Mouse (Mus musculus) left cerebral cortex, postnatal 36 days (tissue): ENCODE data around the gene Prtg. TPM values are rescaled to one million over a fixed set of nuclear protein-coding genes. Genes with fewer than 3 reads are reported as not detected.

Source experiments
- DNase-seq, 2 experiments: peaks; one replicate each; pipeline ENCODE4 v3.0.0; 2021 to 2022; ENCODE audit warnings: low spot score in 2 of 2, mixed read lengths in 1 of 2
- intact Hi-C: fragments of 180-260 bp; cut with DNase I; formaldehyde crosslinking; loops from one replicate; pipeline ENCODE4 v1.15.1; 2025
- total RNA-seq, 2 experiments: library from RNA; stranded (reverse); gene quantifications; 2 replicates each; pipeline ENCODE4 v1.2.3; 2021

Gene Prtg
- total RNA-seq, 2 experiments from 2014 or later: 0.96 to 1.4 TPM

- DNase-seq: no peak
- intact Hi-C loops: no loop called here
Measured at GRCm38 (mm10) chr9:72851979-72852378, 45.3 kb downstream of the Prtg start.

- intact Hi-C loops: no loop called here
- DNase-seq: no peak
Measured at GRCm38 (mm10) chr9:72853681-72854190, 47.1 kb downstream of the Prtg start.

- DNase-seq: no peak
- intact Hi-C loops: no loop called here
Measured at GRCm38 (mm10) chr9:72856721-72857120, 50.0 kb downstream of the Prtg start.

- intact Hi-C loops: no loop called here
- DNase-seq: no peak
Measured at GRCm38 (mm10) chr9:72860764-72861163, 54.1 kb downstream of the Prtg start.

GRCm38 (mm10) chr9:72861235-72861634, 54.6 kb downstream of the Prtg start:
- intact Hi-C loops: no loop called here

GRCm38 (mm10) chr9:72862186-72862585, 55.5 kb downstream of the Prtg start:
- intact Hi-C loops: no loop called here
- DNase-seq: no peak

More at GRCm38 (mm10) chr9:72861235-72861634, 54.6 kb downstream of the Prtg start:
- no peak for DNase-seq

- intact Hi-C loops: no loop called here
- no peak for DNase-seq
Measured at GRCm38 (mm10) chr9:72862955-72863354, 56.3 kb downstream of the Prtg start.

GRCm38 (mm10) chr9:72863773-72864172, 57.1 kb downstream of the Prtg start:
- DNase-seq: no peak
- intact Hi-C loops: no loop called here

GRCm38 (mm10) chr9:72867434-72867833, 60.8 kb downstream of the Prtg start:
- DNase-seq: no peak
- intact Hi-C loops: no loop called here

GRCm38 (mm10) chr9:72868774-72869173, 62.1 kb downstream of the Prtg start:
- no peak for DNase-seq
- intact Hi-C loops: no loop called here

GRCm38 (mm10) chr9:72871506-72872297, 65.0 kb downstream of the Prtg start:
- intact Hi-C loops: no loop called here
- no peak for DNase-seq

- intact Hi-C loops: no loop called here
- no peak for DNase-seq
Measured at GRCm38 (mm10) chr9:72872298-72873130, 65.8 kb downstream of the Prtg start.

- intact Hi-C loops: no loop called here
- no peak for DNase-seq
Measured at GRCm38 (mm10) chr9:72875878-72876277, 69.2 kb downstream of the Prtg start.

- no peak for DNase-seq
- intact Hi-C loops: no loop called here
Measured at GRCm38 (mm10) chr9:72877905-72878304, 71.2 kb downstream of the Prtg start.

GRCm38 (mm10) chr9:72878656-72879055, 72.0 kb downstream of the Prtg start:
- intact Hi-C loops: no loop called here
- no peak for DNase-seq

- no peak for DNase-seq
- intact Hi-C loops: no loop called here
Measured at GRCm38 (mm10) chr9:72879601-72880000, 72.9 kb downstream of the Prtg start.

- DNase-seq: no peak
- intact Hi-C loops: loop anchor here (5.0 kb wide), 1 partner anchor 73 kb away; the partner anchor contains the start of gene Prtg
Measured at GRCm38 (mm10) chr9:72880225-72880960, 73.7 kb downstream of the Prtg start.

GRCm38 (mm10) chr9:72881026-72881768, 74.5 kb downstream of the Prtg start:
- no peak for DNase-seq
- intact Hi-C loops: loop anchor here (5.0 kb wide), 1 partner anchor 74 kb away; the partner anchor contains the start of gene Prtg

- intact Hi-C loops: loop anchor here (1.0 to 5.0 kb wide), 2 partner anchors 77 to 118 kb away; partner anchors contain the start of gene Prtg
- peak in 1 of 2 experiments; percentile 25 for DNase-seq
Measured at GRCm38 (mm10) chr9:72883940-72884339, 77.3 kb downstream of the Prtg start.
